Comparison of ENCODE assay signal across 14 mouse cellular contexts in the genomic region with DNA sequence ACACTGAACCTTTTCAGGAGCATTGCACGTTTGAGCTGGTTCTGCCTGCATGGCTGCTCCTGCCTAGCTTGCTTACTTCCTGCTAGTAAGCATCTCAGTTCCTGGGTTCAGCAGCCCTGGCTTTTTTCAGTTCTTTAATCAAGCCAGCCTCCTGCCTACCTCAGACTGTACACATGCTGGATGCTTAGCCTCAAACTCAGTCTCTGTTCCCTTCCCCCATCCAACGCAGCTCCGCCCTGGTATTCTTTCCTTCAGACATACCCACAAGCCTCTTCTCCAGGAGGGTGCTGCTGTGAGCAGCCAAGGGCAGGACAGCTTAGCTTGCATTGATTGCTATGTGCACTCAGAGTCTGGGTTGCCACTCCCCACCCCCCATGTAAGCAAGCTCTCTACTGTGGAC. TPM values are rescaled to one million over a fixed set of nuclear protein-coding genes. Genes with fewer than 3 reads are reported as not detected.
DNase-seq lines count a peak whose midpoint lies in the region; ATAC-seq lines count a peak whose summit lies in the region.
"Had no signal": no experiment of that assay in that cellular context is flagged by ENCODE, and none has a peak within 500 bp of the region (broad histone marks: within the 10 kb centered on the region; RNA-seq: fewer than 3 reads in every experiment).

No protein-coding gene starts in this region.

- H3K4me1 ChIP-seq in liver, embryonic 11.5 days (replicated peaks; ENCODE audit: control insufficient read depth, insufficient read depth, low read length), result no peaks in the 10 kb centered on the region; the same call in 1 of the 2 replicates
- H3K4me1 ChIP-seq in heart, embryonic 12.5 days (replicated peaks), result 0 out of 2 replicates have a peak, but pooled peaks cover 4% of the 10 kb centered on the region
- H3K4me1 ChIP-seq: heart, embryonic 15.5 days had no signal

- no peak for ATAC-seq in liver, embryonic 11.5 days (replicated peaks; ENCODE audit: low FRiP score)
- ATAC-seq in inflammation-experienced regulatory T-cells, adult 6 months, result peak; percentile 81
- no peak for ATAC-seq in heart, embryonic 12.5 days (ENCODE audit: insufficient number of reproducible peaks, low FRiP score)
- ATAC-seq: intestine, embryonic 15.5 days had no signal

- no peak overlapping the region for H3K9ac ChIP-seq in liver, embryonic 11.5 days (ENCODE audit: low read depth, low read length)
- no peak overlapping the region for H3K9ac ChIP-seq in heart, embryonic 12.5 days
- H3K9ac ChIP-seq: embryonic facial prominence, embryonic 13.5 days; heart, embryonic 15.5 days; intestine, embryonic 15.5 days; liver, embryonic 14.5 days had no signal

- intact Hi-C loops in left cerebral cortex, postnatal 4 days (cut with DNase I), result no loop called here

- DNase-seq in liver (peak; percentile 8), ES-CJ7 (ENCODE audit: low read depth, low spot score) (peak; percentile 84)
- DNase-seq in liver, embryonic 11.5 days (ENCODE audit: low spot score), result no peak
- DNase-seq in thymus, postnatal 0 days (ENCODE audit: low spot score), result peak; percentile 73
- DNase-seq in gastrocnemius, postnatal 4 days (ENCODE audit: low spot score in 2 of 2), result no peak
- DNase-seq in left cerebral cortex, postnatal 4 days, result no peak
- DNase-seq: adrenal gland, adult 8-10 months; midbrain, embryonic 14.5 days had no signal

- 47% methylated on average over 3 of the region's 3 CpGs for WGBS in liver, embryonic 11.5 days
- WGBS in heart, embryonic 12.5 days, result 69% methylated on average over 3 of the region's 3 CpGs

- H3K36me3 ChIP-seq in liver, embryonic 11.5 days (ENCODE audit: control insufficient read depth, insufficient read depth, low read length), result no peaks in the 10 kb centered on the region
- H3K36me3 ChIP-seq in heart, embryonic 12.5 days, result no peaks in the 10 kb centered on the region
- H3K36me3 ChIP-seq: embryonic facial prominence, embryonic 13.5 days; heart, embryonic 15.5 days; intestine, embryonic 15.5 days had no signal

- no peak overlapping the region for H3K27ac ChIP-seq in liver, embryonic 11.5 days (ENCODE audit: low read depth, low read length)
- H3K27ac ChIP-seq in heart, embryonic 12.5 days (ENCODE audit: poor library complexity, severe bottlenecking), result no peak overlapping the region
- H3K27ac ChIP-seq: embryonic facial prominence, embryonic 13.5 days; heart, embryonic 15.5 days; intestine, embryonic 15.5 days; liver, embryonic 14.5 days had no signal

- H3K4me2 ChIP-seq in liver, embryonic 11.5 days, result no peak overlapping the region
- no peak overlapping the region for H3K4me2 ChIP-seq in heart, embryonic 12.5 days
- H3K4me2 ChIP-seq: embryonic facial prominence, embryonic 13.5 days; heart, embryonic 15.5 days; intestine, embryonic 15.5 days had no signal

- no peaks in the 10 kb centered on the region for H3K9me3 ChIP-seq in liver, embryonic 11.5 days (ENCODE audit: control insufficient read depth, low read length)
- H3K9me3 ChIP-seq in heart, embryonic 12.5 days (replicated peaks), result no peaks in the 10 kb centered on the region
- H3K9me3 ChIP-seq: embryonic facial prominence, embryonic 13.5 days; heart, embryonic 15.5 days; intestine, embryonic 15.5 days had no signal

- H3K4me3 ChIP-seq in liver, embryonic 11.5 days (ENCODE audit: low read depth, low read length), result no peak overlapping the region
- H3K4me3 ChIP-seq in heart, embryonic 12.5 days, result no peak overlapping the region
- H3K4me3 ChIP-seq: embryonic facial prominence, embryonic 13.5 days; heart, embryonic 15.5 days; intestine, embryonic 15.5 days had no signal

- no peaks in the 10 kb centered on the region for H3K27me3 ChIP-seq in liver, embryonic 11.5 days (replicated peaks; ENCODE audit: control insufficient read depth, insufficient read depth, low read length)
- H3K27me3 ChIP-seq in heart, embryonic 12.5 days (replicated peaks), result 0 out of 2 replicates have a peak, but pooled peaks cover 3% of the 10 kb centered on the region
- H3K27me3 ChIP-seq: embryonic facial prominence, embryonic 13.5 days; heart, embryonic 15.5 days; intestine, embryonic 15.5 days had no signal

RNA-seq across cellular contexts. Expression of a gene that starts 12.6 kb away (rescaled TPM):
- polyA plus RNA-seq in liver, embryonic 11.5 days (2014; fragmentation: Nextera tagmentation; extraction: Ambion mirVana), result 78.4 and 83.3 TPM in 2 replicates
- 10 to 100 TPM; 35.0 to 40.3 (median 39.9) TPM for polyA plus RNA-seq in inflammation-experienced regulatory T-cells, adult 6 months (2017; shearing (Covaris generic))
- 127 and 145 TPM in 2 replicates for polyA plus RNA-seq in thymus, postnatal 0 days (2015; fragmentation: Nextera tagmentation; extraction: Ambion mirVana)
- polyA plus RNA-seq in heart, embryonic 12.5 days (2016; fragmentation: Nextera tagmentation; extraction: Ambion mirVana), result 106 and 108 TPM in 2 replicates
- total RNA-seq in gastrocnemius, postnatal 4 days (2021), result 10 to 100 TPM; 75.8 to 77.4 TPM
- total RNA-seq in left cerebral cortex, postnatal 4 days (2021), result 100 to 1,000 TPM; 164 to 166 TPM

RNA-seq across cellular contexts. Expression of a gene that starts 56.3 kb away (rescaled TPM):
- 279 and 298 TPM in 2 replicates for polyA plus RNA-seq in liver, embryonic 11.5 days (2014; fragmentation: Nextera tagmentation; extraction: Ambion mirVana)
- 1,000 to 10,000 TPM; 1,860 to 2,586 (median 2,027) TPM for polyA plus RNA-seq in inflammation-experienced regulatory T-cells, adult 6 months (2017; shearing (Covaris generic))
- 526 and 559 TPM in 2 replicates for polyA plus RNA-seq in thymus, postnatal 0 days (2015; fragmentation: Nextera tagmentation; extraction: Ambion mirVana)
- polyA plus RNA-seq in heart, embryonic 12.5 days (2016; fragmentation: Nextera tagmentation; extraction: Ambion mirVana), result 372 and 428 TPM in 2 replicates
- 100 to 1,000 TPM; 406 to 430 TPM for total RNA-seq in gastrocnemius, postnatal 4 days (2021)
- 100 to 1,000 TPM; 133 to 141 TPM for total RNA-seq in left cerebral cortex, postnatal 4 days (2021)

RNA-seq across cellular contexts. Expression of a gene that starts 58.1 kb away (rescaled TPM):
- polyA plus RNA-seq in liver, embryonic 11.5 days (2014; fragmentation: Nextera tagmentation; extraction: Ambion mirVana), result 24.1 and 24.7 TPM in 2 replicates
- 10 to 100 TPM in 2 of 3 experiments, 1 to 10 TPM in 1; 8.3 to 16.1 (median 12.8) TPM for polyA plus RNA-seq in inflammation-experienced regulatory T-cells, adult 6 months (2017; shearing (Covaris generic))
- 7.7 and 9.2 TPM in 2 replicates for polyA plus RNA-seq in thymus, postnatal 0 days (2015; fragmentation: Nextera tagmentation; extraction: Ambion mirVana)
- polyA plus RNA-seq in heart, embryonic 12.5 days (2016; fragmentation: Nextera tagmentation; extraction: Ambion mirVana), result 5.8 and 7.7 TPM in 2 replicates
- 1 to 10 TPM; 7.3 to 7.8 TPM for total RNA-seq in gastrocnemius, postnatal 4 days (2021)
- 10 to 100 TPM; 21.5 to 22.3 TPM for total RNA-seq in left cerebral cortex, postnatal 4 days (2021)

Comparison
In these comparisons a context has a peak if more than half of its experiments do, and no peak if none do; other contexts are left out.
1. DNase-seq: peak in liver (single experiment), ES-CJ7 (single experiment) and thymus, postnatal 0 days (single experiment); none in liver, embryonic 11.5 days (single experiment), gastrocnemius, postnatal 4 days (0 of 2) and left cerebral cortex, postnatal 4 days (single experiment).